Mouse (Mus musculus) A20 (cell line): ENCODE results near the gene Kcnq1.
A peak's percentile ranks its signal among the peaks of the same experiment; 100 is the strongest.

ENCODE experiments used
- DNase-seq: peaks from one replicate; pipeline ENCODE4 v3.0.0-alpha.2; 2011; ENCODE audit warnings: low read depth, low spot score

Kcnq1 gene

GRCm38 (mm10) chr7:143106062-143106461, at the start of gene Kcnq1:
Gene Kcnq1 (plus strand): TSS chr7:143106362.
- DNase-seq = no peak

- DNase-seq = no peak
These were observed 49.1 kb upstream of the Kcnq1 start for GRCm38 (mm10) chr7:143057023-143057422.

- DNase-seq = no peak
These were observed 48.4 kb upstream of the Kcnq1 start for GRCm38 (mm10) chr7:143057667-143058220.

- DNase-seq = no peak
These were observed 47.9 kb upstream of the Kcnq1 start for GRCm38 (mm10) chr7:143058221-143058697.

DNA sequence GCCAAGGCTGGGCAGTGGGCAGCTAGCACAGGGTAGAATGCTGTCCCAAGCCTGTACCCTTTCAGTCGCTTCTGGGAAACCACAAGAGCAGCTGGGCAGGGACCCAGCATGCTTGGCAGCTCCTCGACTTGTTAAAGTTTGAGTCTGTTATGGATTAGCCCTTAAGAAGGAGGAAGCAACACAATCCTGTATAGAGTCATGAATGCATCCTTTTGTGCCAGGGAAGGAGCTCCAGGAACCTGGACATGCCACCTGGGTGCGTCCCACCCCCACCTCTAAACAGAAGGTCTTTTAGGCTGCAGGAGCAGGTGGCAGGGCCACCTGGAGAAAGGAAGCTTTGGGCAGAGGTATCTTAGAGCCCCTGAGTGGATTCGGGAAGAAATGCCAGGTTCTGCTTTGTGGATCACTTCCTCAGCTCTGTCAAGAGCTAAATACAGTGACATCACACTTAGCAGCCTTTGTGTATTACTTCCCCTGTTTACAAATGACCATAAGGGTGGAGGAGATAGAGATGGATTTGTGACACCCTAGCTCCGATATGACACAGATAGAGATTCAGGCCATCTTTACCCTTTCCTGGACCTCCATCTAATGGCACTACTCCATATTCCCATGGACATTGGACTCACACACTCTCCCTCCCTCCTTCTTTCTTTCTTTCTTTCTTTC, 46.8 kb upstream of the Kcnq1 start:
- no peak for DNase-seq

- no peak for DNase-seq
These were observed 43.5 kb upstream of the Kcnq1 start for GRCm38 (mm10) chr7:143062704-143063103.

DNA sequence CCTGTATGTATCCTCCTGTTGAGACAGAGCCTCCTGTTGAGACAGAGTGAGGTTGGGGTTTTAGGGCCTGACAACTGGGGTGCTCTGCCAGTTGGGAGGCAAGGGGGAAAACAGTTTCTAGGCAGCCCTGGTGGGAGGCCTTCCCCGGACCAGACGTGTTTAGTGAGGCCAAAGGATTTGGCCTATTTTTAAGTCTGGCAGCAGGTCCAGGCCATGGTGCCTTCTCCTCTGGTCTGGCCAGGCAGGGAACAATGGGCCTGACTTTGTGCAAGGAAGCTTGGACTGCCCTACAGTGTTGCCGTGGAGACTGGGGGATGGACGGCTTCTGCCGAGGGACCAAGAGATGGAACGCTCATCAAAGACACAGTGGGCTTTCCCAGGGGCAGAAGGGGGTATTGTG, 41.9 kb upstream of the Kcnq1 start:
- DNase-seq = no peak

- DNase-seq = no peak
These were observed 40.5 kb upstream of the Kcnq1 start for GRCm38 (mm10) chr7:143065692-143066091.

DNA sequence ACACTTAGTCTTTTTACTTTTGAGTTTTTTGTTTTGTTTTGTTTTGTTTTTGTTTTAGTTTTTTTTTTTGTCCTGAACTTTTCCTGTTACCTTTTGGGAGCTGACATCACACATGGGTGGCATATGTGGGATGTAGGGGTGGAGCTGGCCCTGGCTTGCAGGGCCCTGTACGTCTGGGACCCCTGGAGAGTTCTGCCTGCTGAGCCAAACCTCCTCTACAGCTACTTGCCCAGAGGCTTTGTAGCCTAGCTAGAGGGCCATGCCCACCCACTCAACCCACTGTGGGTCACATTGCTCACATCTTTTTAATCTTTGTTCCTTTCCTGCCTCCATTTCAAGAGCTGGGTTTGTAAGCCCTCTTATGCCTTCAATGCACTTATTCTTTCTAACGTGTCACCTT, 38.7 kb upstream of the Kcnq1 start:
- DNase-seq = no peak

DNA sequence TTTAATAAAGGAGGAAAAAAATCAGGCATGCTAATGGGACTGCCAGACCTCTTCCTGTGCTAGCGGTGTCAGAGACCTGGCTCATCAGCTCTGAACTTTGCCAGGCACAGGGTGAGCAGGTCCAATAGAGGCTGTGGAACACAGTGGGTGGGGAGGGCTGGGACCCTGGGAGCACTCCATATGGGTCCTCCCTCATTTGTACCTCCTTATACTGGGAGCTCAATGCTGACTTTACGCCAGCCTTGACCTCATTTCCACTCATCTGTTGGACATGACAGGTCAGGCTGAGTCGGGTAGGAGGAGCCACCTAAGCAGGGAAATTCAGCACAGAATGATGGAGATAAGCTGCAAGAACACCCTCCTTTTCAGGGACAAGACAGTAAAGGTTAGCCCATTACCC, 38.3 kb upstream of the Kcnq1 start:
- no peak for DNase-seq

GRCm38 (mm10) chr7:143068316-143068881, 37.8 kb upstream of the Kcnq1 start:
- no peak for DNase-seq

DNA sequence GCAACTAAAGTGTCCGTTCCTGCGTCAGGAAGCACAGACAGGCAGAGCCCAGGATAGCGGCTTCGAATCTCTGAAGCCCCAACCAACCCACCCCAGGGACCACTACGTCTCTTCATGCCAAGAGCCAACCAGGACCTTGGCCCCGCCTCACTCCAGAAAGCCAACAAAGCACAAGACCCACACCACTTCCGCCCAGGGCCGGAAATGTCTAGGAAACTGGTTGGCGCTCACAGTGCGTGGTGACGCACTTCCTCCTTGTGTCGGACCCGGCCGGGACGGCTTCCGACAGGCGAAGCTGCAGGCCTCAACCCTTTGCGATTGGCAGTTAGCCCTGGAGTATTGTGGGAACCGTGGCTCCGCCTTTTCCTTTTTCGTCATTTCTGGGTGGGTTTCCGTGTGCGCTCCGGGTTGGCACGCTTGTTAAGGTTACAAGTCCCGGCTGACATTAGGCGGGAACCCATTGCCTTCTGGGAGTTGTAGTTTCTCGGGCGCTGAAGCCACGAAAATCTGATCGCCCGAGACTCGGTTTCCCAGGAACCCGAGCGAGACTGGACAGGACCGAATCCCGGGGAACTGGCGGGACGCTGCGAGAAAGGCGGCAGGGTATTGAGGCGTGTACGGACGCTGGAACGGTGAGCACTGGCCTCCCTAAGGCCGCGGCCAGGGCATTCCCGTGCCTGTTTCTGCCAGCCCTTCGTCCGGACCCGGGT, 37.1 kb upstream of the Kcnq1 start, which contains the start of gene Tssc4:
Gene Tssc4 (plus strand): TSS at position 368 of the 710 bp plus-strand sequence.
- DNase-seq = peak; percentile 99

- no peak for DNase-seq
These were observed 36.3 kb upstream of the Kcnq1 start for GRCm38 (mm10) chr7:143069751-143070400.

GRCm38 (mm10) chr7:143070506-143071070, 35.6 kb upstream of the Kcnq1 start:
- DNase-seq = no peak

- DNase-seq = no peak
These were observed 33.6 kb upstream of the Kcnq1 start for GRCm38 (mm10) chr7:143072605-143073004.

- DNase-seq = peak; percentile 63
These were observed 33.1 kb upstream of the Kcnq1 start for GRCm38 (mm10) chr7:143073086-143073485.

DNA sequence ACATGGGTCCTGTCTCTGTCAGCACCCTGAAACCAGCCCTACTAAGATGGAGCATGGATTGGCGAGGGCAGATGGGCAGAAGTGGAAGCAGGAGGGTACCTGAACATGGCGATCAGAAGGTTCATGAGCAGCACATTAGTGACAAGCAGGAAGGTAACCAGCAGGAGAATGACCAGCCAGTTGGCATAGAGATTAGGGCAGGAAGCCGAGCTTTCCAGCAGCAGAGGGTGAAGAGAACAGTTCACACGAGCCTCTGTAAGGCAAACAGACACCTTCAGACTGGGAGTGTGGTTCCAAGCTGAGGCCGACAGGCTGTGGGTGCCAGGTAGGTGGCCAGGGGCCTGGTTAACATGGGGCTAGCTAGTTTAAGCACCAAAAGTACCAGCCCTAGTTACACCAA, 30.8 kb upstream of the Kcnq1 start:
- DNase-seq = no peak

DNA sequence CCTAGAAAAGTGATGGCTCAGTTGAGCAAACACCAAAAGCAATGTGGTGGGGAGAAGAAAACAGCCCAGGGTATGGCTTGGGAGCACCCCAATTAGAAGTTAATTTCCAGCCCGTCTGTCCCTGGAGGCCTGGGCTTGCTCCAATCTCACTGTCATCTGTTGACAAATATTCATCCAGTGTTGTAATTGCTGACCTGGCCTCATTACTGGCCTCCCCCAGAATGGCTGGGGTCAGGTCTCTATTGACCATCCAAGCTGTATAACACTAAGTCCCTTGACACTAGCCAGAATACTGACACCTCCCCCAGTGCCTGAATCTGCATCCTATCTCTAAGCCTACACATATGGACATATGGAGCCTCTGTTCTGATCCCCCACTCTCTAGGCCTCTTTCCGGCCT, 28.8 kb upstream of the Kcnq1 start:
- DNase-seq = no peak

DNA sequence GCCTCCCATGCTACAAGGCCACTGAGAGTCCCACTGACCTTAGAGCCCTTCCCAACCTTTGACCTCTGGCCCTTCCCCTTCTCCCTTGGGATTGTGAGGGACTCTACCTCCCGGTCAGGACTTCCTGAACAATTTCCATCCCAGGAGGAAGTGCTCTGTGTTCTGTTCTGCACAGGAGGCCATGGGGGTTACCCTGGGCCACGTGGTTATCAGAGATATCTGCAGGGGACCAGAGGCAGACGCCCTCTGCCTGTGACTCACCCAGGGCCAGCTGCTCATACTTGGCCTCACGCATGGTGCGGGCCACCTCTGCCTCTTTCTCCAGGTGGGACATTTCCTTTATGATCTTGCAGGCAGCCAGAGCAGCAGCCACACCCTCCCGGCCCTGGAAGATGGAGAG, 24.1 kb upstream of the Kcnq1 start:
- DNase-seq = no peak

DNA sequence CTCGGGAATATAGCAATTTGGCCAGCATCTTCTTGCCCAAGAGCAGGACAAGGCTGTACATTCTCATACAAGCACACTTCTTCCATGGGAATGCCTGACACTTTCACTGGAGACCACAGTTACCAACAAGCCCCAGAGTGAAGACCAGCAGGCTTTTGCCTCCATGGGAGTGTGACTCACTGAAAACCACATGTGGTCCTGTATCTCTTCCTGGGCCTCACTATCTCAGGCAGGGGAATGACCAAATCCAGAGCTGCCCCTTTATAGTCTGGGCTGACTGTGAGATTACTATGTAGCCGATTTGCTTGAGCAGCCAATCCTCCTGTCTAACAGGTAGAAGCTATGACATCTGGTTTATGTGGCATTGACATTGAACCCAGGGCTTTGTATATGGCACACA, 22.5 kb upstream of the Kcnq1 start:
- no peak for DNase-seq

DNA sequence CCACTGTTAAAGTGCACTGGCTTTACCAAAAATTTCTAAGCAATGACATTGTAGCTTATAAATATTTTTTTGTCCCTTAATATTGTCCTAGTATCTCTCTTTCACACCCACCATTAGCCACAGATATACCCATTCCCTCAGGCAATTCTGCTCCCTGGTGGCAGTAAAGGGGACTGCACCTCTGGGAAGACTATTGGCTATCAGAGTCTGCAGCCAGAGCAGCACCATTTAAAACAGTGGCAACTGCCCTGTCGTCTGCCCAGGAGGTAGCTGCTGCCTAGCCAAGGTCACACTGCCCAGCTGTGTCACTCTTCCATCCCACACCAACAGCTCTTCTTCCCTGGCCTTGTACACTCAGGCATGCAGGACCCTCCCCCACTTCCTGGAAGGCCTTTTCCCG, 19.8 kb upstream of the Kcnq1 start:
- DNase-seq = peak; percentile 59
